In genomic region chr10:91437917-91438316, GRCm38 (mm10) we compare ENCODE assay signal across 31 mouse cellular contexts.
"Had no signal": no experiment of that assay in that cellular context is flagged by ENCODE, and none has a peak within 500 bp of the region (broad histone marks: within the 10 kb centered on the region; RNA-seq: fewer than 3 reads in every experiment).

No protein-coding gene starts in this region.

- H3K27ac ChIP-seq: heart, embryonic 10.5 days; heart, embryonic 13.5 days; heart, embryonic 15.5 days; hindbrain, embryonic 15.5 days; hindbrain, postnatal 0 days; intestine, embryonic 15.5 days; kidney, postnatal 0 days; layer of hippocampus, adult 2 months; left cerebral cortex, adult 2 months had no signal

- H3K9me3 ChIP-seq: heart, embryonic 10.5 days; heart, embryonic 12.5 days; heart, embryonic 13.5 days; heart, embryonic 15.5 days; hindbrain, embryonic 15.5 days; intestine, embryonic 15.5 days; kidney, embryonic 15.5 days had no signal

- H3K36me3 ChIP-seq: heart, embryonic 10.5 days; heart, embryonic 12.5 days; heart, embryonic 13.5 days; heart, embryonic 15.5 days; hindbrain, embryonic 15.5 days; intestine, embryonic 15.5 days; kidney, embryonic 15.5 days had no signal

- H3K9ac ChIP-seq: heart, embryonic 12.5 days; heart, embryonic 13.5 days; heart, embryonic 15.5 days; hindbrain, embryonic 15.5 days; intestine, embryonic 15.5 days; kidney, embryonic 15.5 days had no signal

- ATAC-seq: hindbrain, postnatal 0 days; inflammation-experienced regulatory T-cells, adult 6 months; intestine, embryonic 15.5 days; intestine, embryonic 16.5 days; intestine, postnatal 0 days had no signal

- H3K27me3 ChIP-seq: heart, embryonic 12.5 days; heart, embryonic 13.5 days; heart, embryonic 15.5 days; hindbrain, embryonic 15.5 days; intestine, embryonic 15.5 days; kidney, embryonic 15.5 days had no signal

- DNase-seq: heart, postnatal 10 days; heart, postnatal 14 days; heart, postnatal 36 days; heart, postnatal 4 days; kidney, adult 11 months; kidney, adult 18-20 months; kidney, adult 2 months; kidney, adult 8-10 months; kidney, adult 9 months; kidney, postnatal 10 days; kidney, postnatal 14 days; kidney, postnatal 25 days; kidney, postnatal 36 days; kidney, postnatal 4 days; layer of hippocampus, adult 9-11 months; layer of hippocampus, postnatal 36 days had no signal

- H3K4me3 ChIP-seq: heart, embryonic 10.5 days; heart, embryonic 12.5 days; heart, embryonic 13.5 days; heart, embryonic 15.5 days; hindbrain, embryonic 15.5 days; intestine, embryonic 15.5 days; kidney, embryonic 15.5 days; layer of hippocampus, adult 2 months; left cerebral cortex, adult 2 months had no signal

- H3K4me2 ChIP-seq: heart, embryonic 11.5 days; heart, embryonic 12.5 days; heart, embryonic 13.5 days; heart, embryonic 15.5 days; hindbrain, embryonic 15.5 days; intestine, embryonic 15.5 days; kidney, embryonic 15.5 days had no signal
